Mouse (Mus musculus): Measurements from ENCODE around the gene Sypl2.

Sypl2 gene

GRCm38 (mm10) chr3:108178756-108179715, 47.4 kb downstream of the Sypl2 start:
- no peak for DNase-seq (ENCODE audit: low read depth, low spot score)

GRCm38 (mm10) chr3:108174672-108175531, 51.5 kb downstream of the Sypl2 start:
- DNase-seq (ENCODE audit: low read depth, low spot score), result no peak

- no peak for DNase-seq (ENCODE audit: low read depth, low spot score)
Observed at GRCm38 (mm10) chr3:108169199-108169598, 57.2 kb downstream of the Sypl2 start.

GRCm38 (mm10) chr3:108167499-108167898, 58.9 kb downstream of the Sypl2 start:
- no peak for DNase-seq (ENCODE audit: low read depth, low spot score)

GRCm38 (mm10) chr3:108166486-108167211, 59.8 kb downstream of the Sypl2 start:
- DNase-seq (ENCODE audit: low read depth, low spot score), result no peak

- no peak for DNase-seq (ENCODE audit: low read depth, low spot score)
Observed at GRCm38 (mm10) chr3:108165532-108166315, 60.7 kb downstream of the Sypl2 start.

- DNase-seq (ENCODE audit: low read depth, low spot score), result no peak
Observed at GRCm38 (mm10) chr3:108164807-108165206, 61.6 kb downstream of the Sypl2 start.

GRCm38 (mm10) chr3:108164091-108164490, 62.4 kb downstream of the Sypl2 start:
- DNase-seq (ENCODE audit: low read depth, low spot score), result no peak

Measured in retina, adult 2 months (tissue).